Mouse (Mus musculus) left cerebral cortex, postnatal 36 days (tissue): ENCODE measurements around the gene Il20. TPM values are rescaled to one million over a fixed set of nuclear protein-coding genes. Genes with fewer than 3 reads are reported as not detected.

Experiments
- DNase-seq, 2 experiments: peaks; one replicate each; pipeline ENCODE4 v3.0.0; 2021 to 2022; ENCODE audit warnings: low spot score in 2 of 2, mixed read lengths in 1 of 2
- intact Hi-C: fragments of 180-260 bp; cut with DNase I; formaldehyde crosslinking; loops from one replicate; pipeline ENCODE4 v1.15.1; 2025
- total RNA-seq, 2 experiments: library from RNA; stranded (reverse); gene quantifications; 2 replicates each; pipeline ENCODE4 v1.2.3; 2021

Gene Il20
- total RNA-seq: not detected

DNA sequence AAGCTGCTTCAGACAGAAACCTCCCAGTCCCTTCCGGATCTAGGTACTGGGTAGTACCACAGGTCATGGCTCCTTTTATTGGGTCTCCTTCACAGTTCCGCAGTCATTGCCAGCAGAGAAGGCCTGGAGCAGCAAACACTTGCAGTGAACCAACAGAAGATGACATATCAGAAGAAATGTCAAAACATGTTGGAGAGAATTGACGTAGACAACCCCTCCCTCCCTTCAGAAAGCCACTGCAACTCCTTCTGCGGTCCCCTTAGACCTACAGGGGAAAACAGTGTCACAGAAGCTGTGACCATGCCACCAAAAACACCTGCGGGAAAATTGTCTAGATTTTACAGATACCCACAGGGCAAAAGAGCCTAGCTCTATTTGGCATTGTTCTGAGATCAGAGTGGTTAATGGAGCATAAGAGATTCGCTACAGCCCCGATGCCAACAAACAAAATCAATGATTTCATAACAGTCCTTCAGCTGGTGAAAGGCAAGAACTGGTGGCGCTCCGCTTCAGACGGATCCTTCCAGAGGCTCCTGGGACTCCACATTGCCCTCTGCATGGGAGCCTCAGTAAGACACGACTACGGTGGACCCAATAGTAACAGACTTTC, at the start of gene Il20:
TSS of gene Il20 (minus strand) at position 51 of the 610 bp plus-strand sequence.
- intact Hi-C loops: no loop called here
- DNase-seq: no peak

DNA sequence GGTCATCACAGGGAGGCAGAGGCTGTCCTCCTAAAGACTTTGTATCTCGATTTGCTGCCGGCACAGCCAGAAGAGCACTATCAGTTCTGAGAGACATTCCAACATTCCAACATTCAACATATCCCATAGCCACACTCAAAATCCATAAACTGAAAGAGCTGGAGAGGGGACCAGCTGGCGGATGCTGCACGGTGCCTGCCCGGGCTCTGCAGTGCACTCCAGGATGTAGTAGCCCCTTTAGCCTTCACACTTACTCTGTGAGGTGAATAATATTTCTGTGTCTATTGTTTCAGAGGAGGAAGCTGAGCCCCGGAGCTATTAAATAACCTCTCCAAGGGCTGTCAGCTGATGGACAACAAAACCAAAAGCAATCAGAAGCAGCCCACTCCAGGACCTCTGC, 35.7 kb upstream of the Il20 start:
- intact Hi-C loops: no loop called here
- DNase-seq: no peak

DNA sequence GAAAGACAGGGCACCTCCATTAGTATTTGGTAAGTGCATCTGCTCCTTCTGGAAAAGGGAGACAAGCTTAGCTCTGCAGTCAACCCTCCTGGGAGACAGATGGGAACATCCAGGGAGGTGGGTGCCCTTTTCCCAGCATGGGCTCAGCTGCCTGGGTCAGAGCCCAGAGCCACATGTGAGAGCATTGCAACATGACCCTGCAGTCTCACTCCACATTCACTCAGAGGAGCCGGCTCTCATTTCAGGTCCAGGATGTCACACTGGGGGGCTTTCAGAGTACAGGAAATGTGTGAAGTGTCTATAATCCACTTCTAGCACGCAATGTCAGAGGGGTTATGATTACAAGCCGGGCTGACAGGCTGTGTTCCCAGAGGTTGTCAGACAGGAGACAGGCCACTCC, 30.6 kb upstream of the Il20 start:
- DNase-seq: no peak
- intact Hi-C loops: no loop called here

DNA sequence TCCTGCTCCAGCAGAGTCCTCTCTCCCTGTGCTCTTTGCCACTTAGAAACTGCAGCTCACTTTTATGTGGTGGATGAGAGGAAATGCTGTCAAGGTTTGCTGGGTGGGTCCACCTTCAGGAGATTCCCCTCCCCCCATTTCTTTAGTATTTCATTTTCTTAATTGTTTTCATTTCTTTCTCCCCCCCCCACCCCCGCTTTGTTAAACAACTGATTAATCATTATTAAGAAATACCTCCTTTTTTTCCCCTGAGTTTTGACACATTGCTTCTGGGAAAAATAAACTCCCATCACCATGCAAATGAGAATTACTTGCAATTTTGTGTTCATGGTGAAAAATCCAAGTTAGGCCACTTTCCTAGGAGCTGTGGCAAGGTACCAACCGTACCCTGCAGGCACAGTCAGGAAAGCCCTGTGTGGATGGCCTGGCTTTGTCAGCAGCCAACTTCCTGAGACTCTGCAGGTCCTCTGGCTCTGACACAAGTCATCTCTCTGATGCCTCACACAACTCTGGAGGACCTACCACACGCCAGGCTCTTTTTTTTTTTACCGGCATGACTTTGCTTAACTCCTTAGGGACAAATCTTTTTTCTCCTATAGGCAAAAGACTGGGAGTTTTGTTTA, 28.9 kb upstream of the Il20 start, which contains the start of gene Il19:
TSS of gene Il19 (minus strand) at position 51 of the 623 bp plus-strand sequence.
- intact Hi-C loops: no loop called here
- DNase-seq: no peak

DNA sequence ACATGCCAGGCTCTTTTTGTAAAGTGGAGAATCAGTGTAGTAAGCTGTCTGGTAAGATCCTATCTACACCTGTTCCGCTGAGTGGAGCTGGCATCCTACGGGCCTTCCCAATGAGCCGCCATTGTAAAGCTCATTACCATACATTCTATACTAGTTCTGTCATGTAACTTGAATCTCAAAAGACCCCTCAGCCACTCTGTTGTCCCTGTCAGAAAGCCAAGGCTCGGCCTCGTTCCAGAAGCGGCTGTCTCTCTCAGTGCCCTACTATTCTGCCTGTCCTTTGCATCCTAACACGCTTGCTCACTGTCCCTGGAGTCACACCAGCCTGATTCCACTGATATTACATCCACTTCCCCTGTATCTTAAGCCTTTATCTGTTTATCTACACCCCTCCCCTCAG, 26.9 kb upstream of the Il20 start:
- DNase-seq: no peak
- intact Hi-C loops: no loop called here

DNA sequence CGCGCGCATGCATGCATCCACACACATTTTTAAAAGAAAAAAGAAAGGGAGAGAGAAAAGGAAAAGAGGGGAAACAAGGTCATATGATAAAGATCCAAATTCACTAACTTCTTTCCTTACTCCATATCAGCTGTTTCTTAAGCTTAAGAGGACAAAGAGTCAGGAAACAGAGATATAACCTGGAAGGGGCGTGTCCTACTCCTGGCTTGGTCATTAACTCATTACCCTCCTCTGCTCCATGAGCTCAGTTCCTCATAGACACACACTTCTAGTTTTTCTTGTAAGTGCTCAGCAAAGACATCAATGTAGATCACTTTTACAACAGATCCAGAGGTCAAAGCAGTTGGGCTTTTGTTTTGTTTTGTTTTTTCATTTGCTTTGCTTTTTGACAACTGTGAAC, 25.9 kb upstream of the Il20 start:
- intact Hi-C loops: no loop called here
- DNase-seq: no peak

DNA sequence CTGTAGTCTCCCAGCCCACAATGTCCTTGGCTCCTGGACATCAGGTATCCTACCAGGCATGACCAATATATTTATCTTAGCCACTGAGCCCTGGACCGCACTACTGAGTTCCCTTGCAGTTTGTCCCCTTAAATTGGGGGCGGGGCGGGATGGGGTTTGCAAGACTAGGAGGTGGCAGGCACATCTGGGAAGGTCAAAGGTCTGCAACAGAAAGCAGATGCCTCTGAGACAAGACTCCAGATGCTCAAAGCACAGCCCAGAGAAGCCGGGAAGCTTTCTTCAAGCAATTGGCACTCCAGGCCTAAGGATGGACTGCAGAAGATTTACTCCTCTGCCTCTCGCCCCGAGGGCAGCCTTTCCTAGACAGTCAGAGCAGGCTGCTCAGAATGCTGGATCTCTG, 25.1 kb upstream of the Il20 start:
- intact Hi-C loops: no loop called here

DNA sequence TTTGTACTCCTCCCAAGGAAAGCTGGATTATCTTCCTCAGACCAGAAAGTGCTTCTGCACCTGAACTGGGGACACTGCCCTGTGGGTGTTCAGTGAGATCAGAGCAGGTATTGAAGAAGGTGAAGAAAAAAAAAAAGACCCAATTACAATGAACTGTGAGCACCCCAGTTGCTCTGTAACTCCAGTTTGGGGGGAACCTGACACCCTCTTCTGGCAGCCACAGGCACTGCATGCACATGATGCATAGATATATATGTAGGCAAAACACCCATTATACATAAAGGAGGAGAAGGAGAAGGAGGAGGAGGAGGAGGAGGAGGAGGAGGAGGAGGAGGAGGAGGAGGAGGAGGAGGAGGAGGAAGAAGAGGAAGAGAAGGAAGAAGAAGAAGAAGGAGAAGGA, 15.2 kb upstream of the Il20 start:
- intact Hi-C loops: no loop called here
- DNase-seq: no peak

More for the DNA sequence above, 25.1 kb upstream of the Il20 start:
- DNase-seq: no peak

DNA sequence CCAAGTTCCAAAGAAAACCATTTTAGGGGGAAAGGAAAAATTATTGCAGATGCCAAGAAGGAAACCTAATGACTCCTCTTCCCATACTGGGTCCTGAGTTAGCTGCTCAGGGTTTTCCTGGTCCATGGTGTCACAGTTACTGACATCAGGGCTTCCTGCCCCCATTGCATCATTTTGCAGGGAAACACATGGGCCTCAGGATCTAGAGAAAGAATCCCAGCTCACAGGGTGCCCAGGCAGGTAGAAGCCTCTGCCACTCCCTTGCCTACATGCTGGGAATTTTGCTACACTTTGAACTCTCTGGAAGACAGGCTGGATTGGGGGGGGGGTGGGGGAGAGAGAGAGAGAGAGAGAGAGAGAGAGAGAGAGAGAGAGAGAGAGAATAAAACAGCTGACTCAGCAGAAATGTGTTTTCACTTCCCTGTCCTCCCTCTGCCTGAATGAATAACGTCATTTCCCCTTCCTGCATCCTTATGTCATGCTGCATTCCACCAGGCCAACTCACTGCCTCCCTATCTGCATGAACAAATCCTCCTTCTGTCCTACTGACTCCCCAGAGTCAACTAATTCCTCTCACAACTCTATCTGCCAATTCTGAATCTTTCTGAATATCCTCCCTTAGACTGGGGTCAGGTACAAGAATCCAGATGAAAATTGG, 7.2 kb upstream of the Il20 start:
- intact Hi-C loops: no loop called here
- DNase-seq: no peak

DNA sequence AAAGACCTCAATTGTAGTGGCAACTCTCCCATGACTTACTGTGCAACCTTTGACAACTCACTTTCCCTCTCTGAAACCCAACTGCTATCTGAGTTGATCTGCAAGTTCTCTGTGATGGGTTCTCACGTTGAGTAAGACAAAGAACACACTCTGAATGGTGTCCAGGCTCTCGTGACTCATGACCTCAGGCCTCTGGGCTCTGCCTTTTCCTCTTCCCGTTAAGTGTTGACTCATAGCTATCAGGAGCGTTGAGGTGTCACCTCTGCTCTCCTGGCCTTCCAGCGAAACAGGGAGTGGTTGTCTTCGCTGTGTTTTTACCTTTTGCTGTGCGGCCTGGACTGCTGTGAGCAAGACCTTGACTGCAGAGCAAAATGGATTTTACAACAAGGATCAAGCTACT, 8.7 kb downstream of the Il20 start:
- intact Hi-C loops: no loop called here

DNA sequence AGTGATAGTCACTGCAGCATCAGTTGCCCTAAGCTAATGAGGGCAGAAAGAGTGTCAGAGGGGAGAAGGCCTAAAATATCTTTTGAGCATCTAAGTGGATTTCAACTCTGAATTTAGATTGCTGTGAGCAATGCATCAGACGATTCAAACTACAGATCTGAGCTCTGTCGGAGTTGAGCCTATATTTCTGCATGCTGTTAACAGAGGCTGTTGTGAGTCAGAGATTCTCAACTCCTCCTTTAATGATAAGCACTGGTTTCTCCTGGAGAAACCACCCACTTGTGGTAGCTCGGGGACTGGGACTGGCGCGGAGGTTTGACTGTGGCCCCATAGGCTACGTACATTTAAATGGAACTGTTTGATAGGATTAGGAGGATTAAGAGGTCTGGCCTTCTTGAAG, 16.8 kb downstream of the Il20 start:
- intact Hi-C loops: no loop called here
- DNase-seq: no peak

More for the DNA sequence above, 8.7 kb downstream of the Il20 start:
- DNase-seq: no peak

DNA sequence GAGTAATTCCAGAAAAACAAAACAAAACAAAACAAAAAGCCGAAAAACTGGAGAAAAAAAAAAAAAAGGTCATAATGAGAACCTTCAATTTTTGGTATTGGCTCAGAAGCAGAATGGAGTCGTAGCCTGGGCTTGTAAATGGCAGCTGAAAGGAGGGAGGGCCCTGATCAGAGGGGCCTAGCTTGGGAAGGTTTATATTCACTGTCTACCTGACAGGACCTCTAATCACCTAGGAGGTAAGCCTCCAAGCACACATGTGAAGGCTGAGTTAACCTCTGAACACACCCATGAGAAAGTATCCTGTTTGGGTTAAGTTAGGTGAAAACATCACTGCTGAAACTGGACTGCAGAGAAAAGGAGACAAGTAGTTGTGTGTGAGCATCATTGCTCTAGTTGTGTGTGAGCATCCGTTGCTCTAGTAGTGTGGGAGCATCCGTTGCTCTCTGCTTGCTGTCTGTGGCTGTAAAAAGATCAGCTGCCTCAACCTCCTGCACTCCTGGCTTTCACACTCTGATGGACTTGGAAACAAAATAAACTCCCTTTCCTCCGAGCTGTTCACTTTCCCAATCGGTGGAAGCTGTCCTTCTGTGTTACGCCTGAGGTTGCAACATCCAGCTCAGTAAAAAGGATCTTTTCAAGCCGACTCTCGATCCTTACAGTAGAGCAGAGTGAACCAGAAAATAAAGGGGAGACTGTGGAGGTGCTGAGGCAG, 17.8 kb downstream of the Il20 start:
- intact Hi-C loops: no loop called here
- no peak for DNase-seq

DNA sequence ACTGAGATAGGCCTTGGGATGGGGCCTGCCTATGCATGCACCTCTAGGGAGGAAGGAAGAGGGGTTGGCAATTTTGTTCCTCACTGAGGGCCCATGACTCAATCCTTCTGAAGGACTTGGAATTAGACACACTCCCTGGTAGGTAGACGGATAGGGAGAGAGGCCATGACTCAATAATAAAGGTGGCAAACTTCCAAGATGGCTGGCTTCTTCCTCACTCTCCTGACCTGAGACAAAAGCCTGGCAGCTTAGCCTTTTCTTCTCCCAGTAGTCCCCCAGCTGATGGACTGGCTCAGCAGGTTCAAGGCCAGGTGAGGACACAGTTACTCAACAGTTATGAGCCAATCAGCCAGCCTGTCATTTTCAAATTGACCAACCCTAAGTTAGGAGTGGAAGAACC, 18.8 kb downstream of the Il20 start:
- no peak for DNase-seq
- intact Hi-C loops: no loop called here

DNA sequence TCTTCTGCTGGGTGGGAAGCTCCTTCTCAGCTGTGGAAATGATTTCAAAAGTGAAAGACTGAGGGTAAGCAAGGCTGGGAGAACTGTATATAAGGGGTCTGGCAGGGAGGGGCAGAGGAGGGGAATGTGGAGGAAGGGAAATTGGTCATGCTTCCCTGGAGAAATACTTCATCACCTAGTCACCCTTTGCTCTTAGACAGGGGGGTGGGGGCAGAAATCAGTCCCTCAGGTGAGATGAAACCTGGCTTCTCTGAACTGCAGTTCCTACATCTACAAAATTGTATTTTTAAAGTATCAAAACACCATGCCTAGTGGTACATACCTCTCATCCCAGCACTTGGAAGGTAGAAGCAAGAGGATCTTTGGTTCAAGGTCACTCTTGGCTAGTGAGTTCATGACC, 23.9 kb downstream of the Il20 start, which contains the start of gene Il24:
TSS of gene Il24 (minus strand) at position 101 of the 400 bp plus-strand sequence.
- intact Hi-C loops: no loop called here
- DNase-seq: no peak

DNA sequence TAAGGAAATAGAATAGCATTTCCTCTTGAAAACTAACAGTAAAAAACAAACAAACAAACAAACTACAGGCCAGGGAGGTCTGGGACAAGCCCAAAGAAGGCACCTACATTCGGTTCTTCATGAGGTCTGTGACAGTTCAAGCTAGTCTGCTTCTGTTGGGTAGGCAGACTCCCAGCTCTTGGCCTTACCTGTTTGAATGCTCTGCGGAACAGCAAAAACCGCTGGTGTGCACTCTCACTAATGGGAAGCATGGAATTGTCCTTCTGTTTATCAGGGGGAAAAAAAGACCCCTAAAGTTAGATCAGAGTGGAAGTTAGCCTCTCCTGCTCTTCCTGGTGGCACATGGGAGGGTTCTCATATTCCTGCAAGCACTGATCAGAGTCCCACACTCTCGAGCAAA, 28.1 kb downstream of the Il20 start:
- intact Hi-C loops: no loop called here
- DNase-seq: no peak

DNA sequence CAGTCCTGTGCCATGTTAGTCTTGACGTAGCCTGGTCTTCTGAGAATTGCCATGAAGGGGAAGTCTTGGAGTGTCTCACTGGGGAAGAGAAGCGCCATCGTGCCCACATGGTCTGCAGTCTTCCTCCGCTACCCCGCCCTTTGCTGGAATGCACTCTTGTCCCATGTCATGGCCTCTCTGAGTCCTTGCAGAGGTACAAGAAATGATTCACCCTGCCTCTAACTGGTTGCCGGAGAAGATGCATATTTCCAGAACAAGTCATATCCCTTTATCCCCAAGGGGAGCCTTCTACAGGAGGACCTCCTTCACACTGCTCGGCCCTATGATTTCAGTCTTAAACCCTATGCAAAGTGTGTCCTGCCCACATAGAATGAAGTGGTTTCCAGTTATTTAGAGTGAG, 31.3 kb downstream of the Il20 start:
- DNase-seq: no peak
- intact Hi-C loops: loop anchor here (5.0 to 10.0 kb wide), 3 partner anchors 102 to 387 kb away; partner anchors contain the start of gene Dyrk3

DNA sequence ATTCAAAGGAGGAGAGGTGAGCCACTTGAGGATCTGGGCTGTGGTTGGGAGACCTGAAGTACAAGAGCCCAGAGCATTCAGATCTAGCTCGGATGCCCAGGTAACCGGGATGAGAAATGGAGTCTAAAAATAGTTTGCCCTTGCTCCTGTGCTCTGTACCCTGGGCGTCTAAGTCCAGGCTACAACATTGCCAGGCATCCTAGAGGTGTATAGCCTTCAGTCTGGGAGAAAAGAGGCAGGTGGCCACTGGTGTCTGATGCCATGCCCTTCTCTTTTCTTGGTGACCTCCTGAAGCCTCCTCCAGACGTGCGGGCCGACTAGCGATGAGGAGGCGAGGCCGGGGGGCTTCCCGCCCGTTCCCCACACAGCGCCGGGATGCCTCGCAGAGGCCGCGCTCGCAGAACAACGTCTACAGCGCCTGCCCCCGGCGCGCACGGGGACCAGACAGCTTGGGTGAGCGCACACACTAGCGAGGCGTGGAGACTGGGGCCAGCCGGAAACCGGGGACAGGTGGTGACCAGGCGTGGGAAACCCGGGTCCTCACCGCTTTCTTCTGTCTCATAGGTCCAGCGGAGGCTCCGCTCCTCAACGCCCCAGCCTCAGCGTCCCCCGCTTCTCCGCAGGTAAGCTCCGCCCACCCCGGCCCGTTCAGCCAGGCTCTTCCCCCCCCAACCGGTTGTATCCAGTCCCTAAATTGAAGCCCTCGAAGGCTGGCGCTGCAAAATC, 33.2 kb downstream of the Il20 start:
- intact Hi-C loops: loop anchor here (1.0 to 10.0 kb wide), 4 partner anchors 104 to 389 kb away; partner anchors contain the start of gene Dyrk3
- DNase-seq: peak in 1 of 2 experiments; percentile 9

DNA sequence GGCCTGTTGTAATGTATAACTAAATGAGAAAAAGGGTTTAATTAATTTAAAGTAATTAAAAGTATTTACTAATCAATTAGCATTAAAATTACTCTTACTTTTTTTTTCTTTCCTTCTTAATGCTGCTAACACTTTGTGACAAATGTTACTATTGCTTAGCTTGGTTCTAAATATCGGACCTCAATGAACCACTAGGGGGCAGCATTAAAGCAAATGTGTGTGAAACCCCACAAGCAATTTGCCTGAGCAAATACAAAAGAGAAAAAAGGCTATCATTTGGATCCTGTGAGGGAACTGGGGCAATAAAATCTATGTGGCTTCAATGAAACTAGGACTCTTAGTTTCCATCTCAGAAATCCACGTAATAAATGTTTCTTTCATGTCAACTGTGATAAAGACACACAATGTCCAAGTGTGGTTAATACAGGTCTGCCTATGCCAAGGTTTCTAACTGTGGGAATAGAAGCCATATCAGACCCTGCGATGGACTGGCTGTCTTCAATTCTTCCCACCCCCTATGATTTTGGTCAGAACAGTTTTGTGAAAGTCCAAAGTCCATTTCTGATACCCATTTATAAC, 34.2 kb downstream of the Il20 start:
- intact Hi-C loops: loop anchor here (1.0 to 10.0 kb wide), 4 partner anchors 105 to 390 kb away; partner anchors contain the start of gene Dyrk3
- DNase-seq: no peak

DNA sequence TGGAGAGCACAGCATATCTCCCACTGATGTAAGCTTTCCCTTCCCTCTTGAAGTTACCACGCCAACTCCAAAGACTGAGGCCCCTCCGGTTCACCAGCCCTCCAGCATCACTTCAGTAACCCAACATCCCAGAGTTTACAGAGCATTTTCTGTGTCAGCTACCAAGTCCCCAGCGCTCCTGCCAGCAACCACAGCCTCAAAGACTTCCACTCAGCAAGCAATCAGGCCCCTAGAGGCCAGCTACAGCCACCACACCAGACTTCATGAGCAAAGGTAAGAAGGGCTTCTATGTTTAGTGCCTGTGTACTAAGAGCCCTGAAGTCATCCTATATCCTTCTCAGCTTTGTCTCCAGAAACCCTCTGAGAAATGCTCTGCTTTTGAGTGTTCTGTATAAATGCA, 35.3 kb downstream of the Il20 start:
- DNase-seq: no peak
- intact Hi-C loops: loop anchor here (5.0 to 10.0 kb wide), 3 partner anchors 106 to 391 kb away; partner anchors contain the start of gene Dyrk3
